Mouse (Mus musculus) cerebral cortex, adult 2 months (tissue): Measurements from ENCODE around the gene F13a1.

Source experiments
- WGBS: fragments of 180-500 bp; shearing (Covaris S2); methylation state at CpG from one replicate; pipeline ENCODE4 v1.1.7; 2018; 5-methylcytosine and 5-hydroxymethylcytosine counted together

Gene F13a1

GRCm38 (mm10) chr13:37050126-37050525, at the start of gene F13a1:
F13a1 (minus strand) TSS chr13:37050244.
- WGBS: 63% methylated on average over 3 of the region's 3 CpGs

GRCm38 (mm10) chr13:37091620-37092019, 41.6 kb upstream of the F13a1 start:
- WGBS: 97% methylated on average over 1 of the region's 1 CpGs

DNA sequence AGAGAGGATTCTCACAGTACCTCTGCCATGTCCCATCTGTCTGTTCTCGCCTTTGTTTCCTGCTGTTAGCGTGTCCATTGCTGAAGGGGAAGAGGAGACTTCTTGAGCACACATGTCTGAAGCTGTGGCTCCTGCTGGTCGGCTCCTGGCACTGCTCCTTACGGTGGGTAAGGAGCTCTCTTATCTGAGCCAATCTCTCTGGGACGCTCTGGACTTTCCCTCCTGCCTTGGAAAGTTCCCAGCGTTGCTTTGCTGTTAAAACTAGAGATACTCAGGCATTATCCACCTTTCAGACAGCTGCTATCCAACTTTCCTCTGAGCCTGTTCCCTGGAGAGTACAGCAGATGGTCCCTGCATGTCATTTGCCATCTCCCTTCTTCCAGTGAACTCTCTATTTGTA, 39.1 kb upstream of the F13a1 start:
- WGBS: 70% methylated on average over 6 of the region's 6 CpGs

GRCm38 (mm10) chr13:37081506-37082241, 31.6 kb upstream of the F13a1 start:
- 34% methylated on average over 13 of the region's 13 CpGs for WGBS

GRCm38 (mm10) chr13:37071390-37071789, 21.3 kb upstream of the F13a1 start:
- WGBS: 83% methylated on average over 3 of the region's 3 CpGs

DNA sequence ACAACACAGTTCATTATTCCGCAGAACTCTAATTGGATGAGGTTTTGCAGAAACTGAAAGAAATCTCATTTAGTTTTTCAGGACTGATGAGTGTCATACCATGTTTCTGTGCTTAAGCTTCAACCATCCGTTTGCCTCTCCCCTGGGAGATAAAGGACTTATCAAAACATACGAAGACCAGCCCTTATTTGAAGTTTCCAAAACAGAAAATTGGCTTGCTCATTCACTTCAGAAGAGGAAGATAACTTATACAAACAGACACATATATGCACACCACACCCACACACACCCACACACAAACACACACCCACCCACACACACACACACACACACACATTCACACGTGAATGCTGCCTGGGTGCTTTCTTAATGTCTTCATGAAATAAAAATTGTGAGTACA, 20.8 kb upstream of the F13a1 start:
- WGBS: 72% methylated on average over 4 of the region's 4 CpGs

GRCm38 (mm10) chr13:37060810-37061209, 10.8 kb upstream of the F13a1 start:
- 64% methylated on average over 5 of the region's 5 CpGs for WGBS

DNA sequence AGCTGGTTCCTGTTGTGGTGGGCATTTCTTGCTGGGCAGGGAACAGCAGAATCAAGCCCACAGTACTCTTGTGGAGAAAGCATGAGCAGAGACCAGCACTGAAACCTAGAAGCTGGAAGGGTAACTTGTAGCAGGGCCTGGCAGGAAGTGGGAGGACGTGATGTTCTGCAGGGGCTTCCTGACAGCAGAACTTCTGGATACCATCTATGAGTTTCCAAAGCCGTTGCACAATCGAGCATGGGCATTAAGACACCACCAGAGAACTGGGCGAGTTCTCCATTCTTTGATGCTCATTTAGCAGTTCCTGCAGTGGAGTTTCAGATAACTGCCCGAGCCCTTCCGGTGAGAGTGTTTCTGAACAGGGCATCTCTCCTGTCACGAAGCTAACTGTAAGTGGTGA, 6.6 kb upstream of the F13a1 start:
- 89% methylated on average over 7 of the region's 7 CpGs for WGBS

DNA sequence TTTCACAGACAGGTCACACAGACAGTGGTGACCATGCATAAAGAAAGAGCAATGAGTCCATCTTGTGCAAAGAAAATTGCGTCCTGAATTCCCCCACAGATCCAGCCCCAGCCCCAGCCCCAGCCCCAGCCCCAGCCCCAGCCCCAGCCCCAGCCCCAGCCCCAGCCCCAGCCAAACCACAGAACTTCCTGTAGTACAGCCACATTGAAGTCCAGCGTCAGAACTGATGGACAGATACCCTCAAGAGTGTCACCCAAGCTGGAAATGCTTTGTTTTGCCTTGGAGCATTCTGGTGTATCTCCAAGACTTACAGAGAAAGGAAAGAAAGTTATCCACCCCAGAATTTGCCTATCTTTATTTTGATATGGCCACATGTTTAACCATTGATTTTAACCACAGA, 413 bp downstream of the F13a1 start:
- WGBS: 72% methylated on average over 2 of the region's 2 CpGs

DNA sequence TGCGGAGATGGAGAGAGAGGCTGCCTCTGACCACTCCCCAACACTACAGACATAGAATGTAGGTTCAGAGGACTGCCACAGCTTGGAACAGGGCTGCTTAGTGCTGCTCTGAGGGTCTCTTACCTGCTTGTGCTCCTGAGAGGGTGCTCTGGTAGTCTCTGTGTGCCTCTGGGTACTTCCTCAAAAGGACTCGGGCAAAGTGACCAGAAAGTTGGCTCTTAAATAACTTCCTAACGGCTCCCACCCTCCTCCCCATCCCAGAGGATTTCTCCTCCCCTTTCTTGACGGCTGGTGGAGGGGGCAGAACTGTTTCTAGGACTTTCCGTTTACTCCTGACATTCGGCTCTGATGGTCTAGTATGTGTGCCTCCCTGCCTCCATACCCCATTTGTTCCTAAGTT, 1.0 kb downstream of the F13a1 start:
- 68% methylated on average over 6 of the region's 6 CpGs for WGBS

DNA sequence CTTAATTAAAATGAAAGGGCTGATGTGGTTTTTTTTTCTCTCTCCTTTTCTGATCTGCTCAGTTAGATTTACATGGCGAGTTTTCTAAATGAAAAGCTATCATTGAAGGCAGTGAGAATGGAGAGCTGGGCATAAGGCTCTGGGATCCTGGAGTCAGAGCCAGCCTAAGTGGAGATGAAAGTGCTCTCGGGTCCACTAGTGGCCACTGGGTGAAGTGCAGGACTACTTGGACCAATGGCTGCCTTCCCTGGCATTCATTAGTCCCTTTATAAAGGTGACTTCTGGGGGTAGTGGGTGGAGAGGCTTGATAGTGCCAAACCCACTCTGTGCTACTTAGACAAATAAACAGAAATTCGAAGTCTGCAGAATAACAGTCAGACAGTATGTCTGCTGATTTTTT, 5.0 kb downstream of the F13a1 start:
- 78% methylated on average over 3 of the region's 3 CpGs for WGBS

DNA sequence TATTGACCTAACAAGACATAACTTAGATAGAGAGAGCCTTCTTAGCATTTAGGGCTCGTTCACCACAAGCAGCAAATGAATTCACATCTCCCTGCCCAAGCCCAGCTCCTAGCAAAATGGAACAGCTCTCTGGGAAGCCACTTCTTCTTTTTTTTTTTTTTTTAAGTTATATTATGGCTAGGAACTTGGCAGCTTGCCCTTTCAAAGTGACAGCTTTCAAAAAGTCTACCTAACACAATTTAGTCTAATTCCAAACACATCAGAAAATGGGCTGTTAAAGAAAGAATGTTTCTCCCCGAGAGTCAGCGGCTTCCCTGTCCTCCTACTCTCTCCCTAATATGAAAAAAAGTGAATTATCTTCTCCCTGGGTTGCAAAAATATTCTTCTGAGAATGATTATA, 15.3 kb downstream of the F13a1 start:
- WGBS: 36% methylated on average over 3 of the region's 3 CpGs

GRCm38 (mm10) chr13:37025996-37026579, 24.0 kb downstream of the F13a1 start:
- WGBS: 70% methylated on average over 4 of the region's 4 CpGs

DNA sequence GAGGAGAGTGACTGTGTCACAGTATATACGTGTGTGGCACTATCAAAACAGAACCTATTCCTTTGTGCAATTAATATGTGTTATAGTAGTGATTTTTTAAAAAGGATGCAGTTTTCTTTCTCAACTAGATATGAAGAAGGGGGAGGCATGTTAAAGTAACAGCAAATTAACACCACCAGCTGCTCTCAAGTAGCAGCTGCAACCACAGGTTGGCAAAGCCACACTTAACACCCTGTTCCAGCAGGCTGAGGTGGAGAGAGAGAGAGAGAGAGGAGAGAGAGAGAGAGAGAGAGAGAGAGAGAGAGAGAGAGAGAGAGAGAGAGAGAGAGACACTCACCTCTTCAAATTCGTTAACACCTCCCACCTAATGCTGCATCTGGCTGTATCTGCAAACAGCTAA, 28.5 kb downstream of the F13a1 start:
- WGBS: 74% methylated on average over 2 of the region's 2 CpGs

GRCm38 (mm10) chr13:37010771-37011170, 39.3 kb downstream of the F13a1 start:
- WGBS: 58% methylated on average over 5 of the region's 5 CpGs

DNA sequence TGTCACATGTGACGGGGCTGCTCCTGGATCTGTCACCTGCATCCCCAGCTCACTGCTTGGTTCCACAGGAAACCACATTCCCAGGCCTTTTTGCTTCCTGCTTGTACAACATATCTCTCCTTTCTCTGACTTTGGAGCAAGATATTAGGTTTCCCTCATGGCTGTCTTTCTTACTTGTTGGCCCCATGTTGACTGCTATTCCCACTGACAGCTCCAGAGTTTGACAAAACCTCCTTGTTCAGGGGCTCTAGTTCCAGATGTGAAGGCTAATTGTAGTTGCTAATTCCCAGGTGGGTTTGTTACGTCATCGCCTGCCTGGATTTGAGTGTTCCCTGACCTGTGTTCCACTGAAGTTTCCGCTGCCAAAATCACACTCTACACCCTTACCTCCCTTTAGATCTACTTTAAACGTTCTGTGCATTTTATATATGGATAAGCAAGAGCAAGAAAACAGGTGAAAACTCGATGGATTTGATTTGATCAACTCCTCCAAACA, 50.8 kb downstream of the F13a1 start:
- 90% methylated on average over 6 of the region's 6 CpGs for WGBS

DNA sequence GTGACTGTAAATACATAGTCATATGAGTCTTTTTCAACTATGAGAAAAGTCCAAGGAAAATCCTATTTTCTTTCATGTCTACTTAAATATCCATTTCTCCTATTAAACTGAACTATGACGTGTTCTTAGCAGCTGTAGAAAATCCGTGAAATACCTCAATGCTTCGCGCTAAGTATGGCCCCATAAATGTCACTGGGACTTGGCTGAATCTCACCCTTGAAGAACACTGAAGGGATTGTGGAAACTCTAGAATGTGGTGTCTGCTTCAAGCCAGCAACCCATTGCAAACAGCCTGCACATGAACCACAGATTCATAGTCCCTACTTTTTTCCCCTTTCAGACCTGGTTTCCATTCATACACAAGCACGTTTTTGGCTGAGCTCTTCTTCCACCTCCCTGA, 56.5 kb downstream of the F13a1 start:
- 87% methylated on average over 5 of the region's 5 CpGs for WGBS

DNA sequence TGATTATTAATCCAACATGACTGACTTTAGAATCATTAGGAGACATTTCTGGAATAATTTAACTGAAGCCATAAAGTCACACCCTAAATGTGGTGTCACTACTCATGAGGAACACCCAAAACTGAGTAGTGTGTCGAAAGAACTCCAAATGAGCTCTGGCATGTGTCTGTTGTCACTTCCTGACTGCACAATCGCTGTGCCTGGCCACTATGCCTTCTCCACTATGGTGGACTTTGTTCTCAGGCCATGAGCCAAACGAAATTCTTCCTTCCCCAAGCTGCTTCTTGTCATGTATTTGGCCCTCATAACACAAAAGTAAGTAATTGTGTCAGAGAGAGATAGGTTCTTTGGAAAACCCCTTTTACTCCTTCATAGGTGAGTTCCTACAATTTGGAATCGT, 61.7 kb downstream of the F13a1 start:
- 78% methylated on average over 4 of the region's 4 CpGs for whole genome bisulfite sequencing

- WGBS: 79% methylated on average over 2 of the region's 2 CpGs
Observed at GRCm38 (mm10) chr13:36973016-36973415, 77.0 kb downstream of the F13a1 start.

- 61% methylated on average over 3 of the region's 3 CpGs for WGBS
Observed at GRCm38 (mm10) chr13:36972226-36972625, 77.8 kb downstream of the F13a1 start.

DNA sequence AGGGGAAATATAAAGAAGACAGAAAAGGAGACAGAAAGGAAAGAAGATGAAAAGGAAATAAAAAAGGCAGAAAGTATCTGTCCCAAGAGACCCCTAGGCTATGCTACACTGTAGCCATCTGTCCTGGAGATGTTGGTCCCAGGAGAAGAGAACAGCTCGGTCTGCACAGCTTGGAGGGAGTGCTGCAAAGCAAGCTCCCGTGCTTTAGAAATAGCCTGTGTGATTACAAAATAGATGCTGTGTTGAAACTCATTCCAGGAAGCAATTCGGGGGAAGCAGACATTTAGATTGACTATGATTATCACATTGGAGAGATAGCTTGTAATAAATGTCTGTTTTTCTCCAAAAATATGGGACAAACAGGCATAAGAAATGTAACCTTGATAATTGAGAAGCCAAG, 91.0 kb downstream of the F13a1 start:
- WGBS: 38% methylated on average over 3 of the region's 3 CpGs

DNA sequence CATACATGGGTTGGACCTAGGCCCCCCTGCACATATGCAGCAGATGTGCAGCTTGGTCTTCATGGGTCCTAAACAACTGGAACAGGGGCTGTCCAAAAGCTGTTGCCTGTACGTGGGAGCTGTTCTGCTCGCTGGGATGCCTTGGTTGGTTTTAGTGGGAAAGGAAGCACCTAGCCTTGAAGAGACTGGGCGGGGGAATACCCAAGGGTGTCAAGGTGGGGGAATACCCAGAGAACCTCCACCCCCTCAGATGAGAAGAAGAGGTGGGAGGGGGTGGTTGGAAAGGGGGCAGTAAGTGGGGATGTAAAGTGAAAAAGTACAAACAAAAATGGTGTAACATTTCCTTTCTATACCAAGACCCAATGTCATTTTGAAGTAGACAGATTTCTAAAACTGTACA, 95.1 kb downstream of the F13a1 start:
- 90% methylated on average over 3 of the region's 3 CpGs for WGBS

DNA sequence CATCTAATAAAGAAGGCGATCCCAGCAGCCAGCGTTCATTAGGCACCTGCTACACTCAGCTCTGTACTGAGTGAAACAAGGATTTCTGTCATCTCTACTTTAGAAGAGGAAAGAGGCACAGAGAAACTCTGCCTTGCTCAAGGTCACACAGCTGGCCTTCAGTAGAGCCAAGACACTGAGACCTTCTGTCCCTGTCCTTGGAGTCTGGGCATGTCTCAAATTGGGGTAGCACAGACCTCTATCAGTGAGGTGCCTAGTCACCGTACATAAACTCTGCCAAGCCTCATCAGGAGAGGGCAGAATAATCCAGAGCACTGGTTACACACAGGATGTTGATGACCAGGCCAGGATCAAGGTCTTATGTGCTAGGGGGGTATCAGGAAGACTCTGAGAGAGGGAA, 108.2 kb downstream of the F13a1 start:
- WGBS: 72% methylated on average over 3 of the region's 3 CpGs

DNA sequence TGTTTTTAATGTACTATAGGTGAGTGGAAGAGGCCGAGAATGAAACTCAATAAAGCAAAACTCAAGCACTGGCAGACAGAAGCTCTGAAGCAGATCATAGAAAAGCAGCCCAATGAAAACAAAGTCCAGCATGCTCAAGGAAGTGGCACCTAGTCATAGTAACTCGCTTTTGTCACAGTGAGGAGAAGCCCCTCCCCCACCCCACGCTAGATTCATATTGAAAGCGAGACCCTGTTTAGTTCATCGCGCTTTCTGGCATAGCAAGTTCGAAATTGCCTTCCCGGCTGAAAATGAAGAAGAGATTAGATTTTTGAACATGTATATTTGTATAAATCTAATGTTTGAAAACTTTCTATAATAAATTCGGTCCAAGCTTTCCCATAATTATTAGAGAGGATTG, 118.0 kb downstream of the F13a1 start:
- WGBS: 90% methylated on average over 9 of the region's 9 CpGs
